Mouse (Mus musculus): ENCODE measurements around the gene Tcf7l2. TPM values are rescaled to one million over a fixed set of nuclear protein-coding genes. Genes with fewer than 3 reads are reported as not detected.

Tcf7l2 gene
- polyA plus RNA-seq, 1 experiment = 5.4 TPM

DNA sequence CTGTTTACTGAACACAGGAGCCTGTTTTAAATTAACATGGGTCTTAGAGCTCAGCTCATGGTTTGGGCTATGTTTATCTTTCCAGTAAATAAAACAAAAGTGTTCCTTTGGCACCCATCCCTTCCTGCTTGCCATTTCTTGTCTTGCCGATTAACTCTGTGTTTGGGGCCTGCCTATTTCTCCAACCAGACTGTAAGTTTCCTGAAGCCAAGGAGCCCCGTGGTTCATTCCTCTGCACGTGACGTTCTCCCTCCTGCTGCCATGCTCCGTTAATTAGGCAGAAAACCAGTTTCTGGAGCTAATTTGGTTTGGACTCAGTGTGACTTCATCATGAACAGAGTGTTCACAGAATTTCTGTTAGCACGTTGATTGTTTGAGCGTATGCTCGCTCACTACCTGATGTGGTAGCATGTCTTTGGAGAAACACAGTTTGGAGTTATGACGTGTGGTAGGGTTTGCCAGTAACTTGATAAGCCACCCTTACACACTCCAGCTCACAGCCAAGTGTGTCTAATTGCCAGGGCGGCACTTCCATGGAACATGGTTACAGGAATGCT, 84.4 kb downstream of the Tcf7l2 start:
- H3K4me2 ChIP-seq (ENCODE audit: low read depth) = no peak overlapping the region
- no peak overlapping the region for H3K4me3 ChIP-seq
- no peaks in the 10 kb centered on the region for H3K36me3 ChIP-seq (ENCODE audit: control insufficient read depth, insufficient read depth)
- no peak for TF ChIP-seq SRF (IDR thresholded peaks at IDR 0.05; ENCODE audit: control insufficient read depth, insufficient read length, low read depth)
- no peak for TF ChIP-seq E2F4 (IDR thresholded peaks at IDR 0.05; ENCODE audit: insufficient read depth)
- TF ChIP-seq TCF3 (IDR thresholded peaks at IDR 0.05; ENCODE audit: insufficient read length, low read depth) = no peak
- TF ChIP-seq REST (IDR thresholded peaks at IDR 0.05; ENCODE audit: insufficient read depth, insufficient read length) = no peak
- no peak for TF ChIP-seq MAX (IDR thresholded peaks at IDR 0.05; ENCODE audit: low read depth)
- no peak for TF ChIP-seq USF1 (IDR thresholded peaks at IDR 0.05; ENCODE audit: low read depth)
- TF ChIP-seq MYOG (IDR thresholded peaks at IDR 0.05; ENCODE audit: control insufficient read depth in 1 of 3, insufficient read depth in 1 of 3, insufficient read length in 2 of 3, low read depth in 2 of 3) = no peak
- no peak for TF ChIP-seq POLR2A (IDR thresholded peaks at IDR 0.05; ENCODE audit: insufficient read length, low read depth)
- no peak for TF ChIP-seq TCF12 (IDR thresholded peaks at IDR 0.05; ENCODE audit: insufficient read depth, poor library complexity, severe bottlenecking)
- no peak for TF ChIP-seq MYOD1 (IDR thresholded peaks at IDR 0.05; ENCODE audit: control insufficient read depth in 1 of 3, insufficient read length in 2 of 3, low read depth in 2 of 3)
- H3K79me2 ChIP-seq (ENCODE audit: control insufficient read depth, insufficient read depth) = peaks cover 3% of the 10 kb centered on the region
- H3K27me3 ChIP-seq (ENCODE audit: control insufficient read depth, insufficient read depth, insufficient read length) = no peaks in the 10 kb centered on the region
- no peak overlapping the region for H3ac ChIP-seq (ENCODE audit: control insufficient read depth, insufficient read length)

DNA sequence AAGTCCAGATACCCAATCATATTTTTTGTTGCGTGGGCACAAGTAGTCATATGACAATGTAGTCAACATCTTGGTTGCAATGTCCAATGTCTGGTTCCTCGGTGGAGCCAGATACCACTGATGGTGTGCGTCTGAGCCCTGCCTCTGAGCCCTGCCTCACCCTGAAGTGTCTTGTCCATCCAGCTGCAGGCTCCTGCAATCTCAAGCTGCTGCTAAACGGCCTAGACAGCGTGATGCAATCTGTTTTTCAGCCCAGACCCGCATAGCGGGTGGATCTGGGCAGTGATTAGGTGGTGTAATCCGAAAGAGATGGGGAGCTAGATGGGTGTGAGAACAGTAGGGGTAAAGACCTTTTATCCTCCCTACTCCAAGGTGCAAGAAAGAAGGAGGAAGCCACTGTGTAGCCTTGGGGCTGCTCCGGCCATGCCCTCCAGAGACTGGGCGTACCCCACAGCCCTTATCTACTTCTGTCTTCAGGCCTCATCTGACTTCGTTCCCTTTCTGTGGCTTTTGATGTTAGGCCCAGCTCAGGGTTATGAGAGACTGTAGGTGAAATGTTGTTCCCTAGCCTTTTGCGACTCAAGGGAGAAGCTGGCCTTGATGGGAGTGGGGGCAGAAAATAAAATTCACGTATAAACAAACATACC, 86.1 kb downstream of the Tcf7l2 start:
- H3ac ChIP-seq (ENCODE audit: control insufficient read depth, insufficient read length) = no peak overlapping the region
- H3K36me3 ChIP-seq (ENCODE audit: control insufficient read depth, insufficient read depth) = no peaks in the 10 kb centered on the region
- peaks cover 3% of the 10 kb centered on the region for H3K79me2 ChIP-seq (ENCODE audit: control insufficient read depth, insufficient read depth)
- no peak overlapping the region for H3K4me2 ChIP-seq (ENCODE audit: low read depth)
- TF ChIP-seq REST (IDR thresholded peaks at IDR 0.05; ENCODE audit: insufficient read depth, insufficient read length) = no peak
- TF ChIP-seq MYOG (IDR thresholded peaks at IDR 0.05; ENCODE audit: control insufficient read depth in 1 of 3, insufficient read depth in 1 of 3, insufficient read length in 2 of 3, low read depth in 2 of 3) = no peak
- no peak for TF ChIP-seq MYOD1 (IDR thresholded peaks at IDR 0.05; ENCODE audit: control insufficient read depth in 1 of 3, insufficient read length in 2 of 3, low read depth in 2 of 3)
- TF ChIP-seq TCF3 (IDR thresholded peaks at IDR 0.05; ENCODE audit: insufficient read length, low read depth) = no peak
- no peak for TF ChIP-seq E2F4 (IDR thresholded peaks at IDR 0.05; ENCODE audit: insufficient read depth)
- TF ChIP-seq USF1 (IDR thresholded peaks at IDR 0.05; ENCODE audit: low read depth) = no peak
- TF ChIP-seq POLR2A (IDR thresholded peaks at IDR 0.05; ENCODE audit: insufficient read length, low read depth) = no peak
- no peak for TF ChIP-seq POLR2AphosphoS2 (IDR thresholded peaks at IDR 0.05; ENCODE audit: insufficient read length, low read depth)
- no peak for TF ChIP-seq SRF (IDR thresholded peaks at IDR 0.05; ENCODE audit: control insufficient read depth, insufficient read length, low read depth)
- no peak for TF ChIP-seq TCF12 (IDR thresholded peaks at IDR 0.05; ENCODE audit: insufficient read depth, poor library complexity, severe bottlenecking)
- TF ChIP-seq CEBPB (IDR thresholded peaks at IDR 0.05; ENCODE audit: insufficient read depth, poor library complexity, severe bottlenecking) = no peak
- no peak for TF ChIP-seq MAX (IDR thresholded peaks at IDR 0.05; ENCODE audit: low read depth)
- no peaks in the 10 kb centered on the region for H3K27me3 ChIP-seq (ENCODE audit: control insufficient read depth, insufficient read depth, insufficient read length)
- no peak overlapping the region for H3K4me3 ChIP-seq

DNA sequence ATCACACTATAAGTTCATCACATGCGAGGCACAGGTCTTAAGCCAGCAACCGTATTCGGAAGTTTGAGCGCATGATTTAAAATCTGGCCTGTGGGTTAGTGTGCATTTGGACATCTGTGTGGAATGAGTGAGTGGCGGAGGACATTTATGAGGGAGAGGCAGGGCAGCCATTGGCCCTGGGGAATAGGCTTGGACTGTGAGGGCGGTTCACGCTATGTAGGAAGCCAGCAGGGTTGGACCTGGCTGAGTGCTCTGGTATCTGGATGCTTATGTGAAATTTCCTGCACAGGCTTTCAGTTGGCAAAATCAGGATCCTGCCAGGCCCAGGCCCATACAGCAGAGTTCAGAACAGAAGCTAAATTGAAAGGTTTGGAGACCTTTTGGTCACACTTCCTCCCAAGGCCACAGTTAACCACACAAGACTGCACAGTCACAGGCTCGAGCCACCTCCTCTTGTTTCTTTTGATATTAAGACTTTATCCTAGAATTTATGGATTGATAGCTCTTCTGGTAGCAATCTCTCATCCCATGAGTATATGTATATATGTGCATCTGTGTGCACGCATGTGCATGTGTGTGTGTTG, 89.4 kb downstream of the Tcf7l2 start:
- Histone ChIP-seq H3K36me3 (ENCODE audit: control insufficient read depth, insufficient read depth) (no peaks in the 10 kb centered on the region), H3ac (ENCODE audit: control insufficient read depth, insufficient read length) (no peak overlapping the region), H3K27me3 (ENCODE audit: control insufficient read depth, insufficient read depth, insufficient read length) (no peaks in the 10 kb centered on the region), H3K4me3 (no peak overlapping the region), H3K79me2 (ENCODE audit: control insufficient read depth, insufficient read depth) (peaks cover 11% of the 10 kb centered on the region), H3K4me2 (ENCODE audit: low read depth) (no peak overlapping the region)
- TF ChIP-seq SRF (IDR thresholded peaks at IDR 0.05; ENCODE audit: control insufficient read depth, insufficient read length, low read depth) = no peak
- no peak for TF ChIP-seq TCF12 (IDR thresholded peaks at IDR 0.05; ENCODE audit: insufficient read depth, poor library complexity, severe bottlenecking)
- no peak for TF ChIP-seq REST (IDR thresholded peaks at IDR 0.05; ENCODE audit: insufficient read depth, insufficient read length)

DNA sequence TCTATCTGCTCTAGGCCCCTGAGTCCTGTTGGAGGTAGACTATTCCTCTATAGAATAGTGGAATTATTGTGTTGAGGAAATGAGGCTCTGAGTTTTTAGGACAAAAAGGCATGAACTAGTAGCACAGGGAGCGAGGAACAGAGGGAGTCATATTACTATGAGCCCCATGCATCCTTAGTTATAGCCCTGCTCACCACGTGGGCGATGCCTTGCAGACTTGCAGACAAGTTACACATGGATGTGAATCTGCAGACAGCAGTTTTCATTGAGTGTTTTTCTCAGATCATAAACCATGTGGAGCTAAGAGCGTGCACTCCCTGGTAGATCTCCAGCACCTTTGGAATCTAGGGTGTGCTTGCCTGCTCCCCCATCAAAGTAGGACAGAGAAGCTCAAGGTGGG, 90.5 kb downstream of the Tcf7l2 start:
- Histone ChIP-seq H3K4me2 (ENCODE audit: low read depth) (no peak overlapping the region), H3K79me2 (ENCODE audit: control insufficient read depth, insufficient read depth) (peaks cover 10% of the 10 kb centered on the region), H3ac (ENCODE audit: control insufficient read depth, insufficient read length) (no peak overlapping the region), H3K4me3 (no peak overlapping the region), H3K36me3 (ENCODE audit: control insufficient read depth, insufficient read depth) (no peaks in the 10 kb centered on the region), H3K27me3 (ENCODE audit: control insufficient read depth, insufficient read depth, insufficient read length) (no peaks in the 10 kb centered on the region)
- TF ChIP-seq MYOD1 (IDR thresholded peaks at IDR 0.05; ENCODE audit: control insufficient read depth in 1 of 3, insufficient read length in 2 of 3, low read depth in 2 of 3) (no peak), TCF3 (IDR thresholded peaks at IDR 0.05; ENCODE audit: insufficient read length, low read depth) (no peak), USF1 (IDR thresholded peaks at IDR 0.05; ENCODE audit: low read depth) (no peak), POLR2AphosphoS2 (IDR thresholded peaks at IDR 0.05; ENCODE audit: insufficient read length, low read depth) (no peak), E2F4 (IDR thresholded peaks at IDR 0.05; ENCODE audit: insufficient read depth) (no peak), MAX (IDR thresholded peaks at IDR 0.05; ENCODE audit: low read depth) (no peak), REST (IDR thresholded peaks at IDR 0.05; ENCODE audit: insufficient read depth, insufficient read length) (no peak), CEBPB (IDR thresholded peaks at IDR 0.05; ENCODE audit: insufficient read depth, poor library complexity, severe bottlenecking) (no peak), SRF (IDR thresholded peaks at IDR 0.05; ENCODE audit: control insufficient read depth, insufficient read length, low read depth) (no peak), POLR2A (IDR thresholded peaks at IDR 0.05; ENCODE audit: insufficient read length, low read depth) (no peak), MYOG (IDR thresholded peaks at IDR 0.05; ENCODE audit: control insufficient read depth in 1 of 3, insufficient read depth in 1 of 3, insufficient read length in 2 of 3, low read depth in 2 of 3) (no peak), TCF12 (IDR thresholded peaks at IDR 0.05; ENCODE audit: insufficient read depth, poor library complexity, severe bottlenecking) (no peak)
